In the genomic region with DNA sequence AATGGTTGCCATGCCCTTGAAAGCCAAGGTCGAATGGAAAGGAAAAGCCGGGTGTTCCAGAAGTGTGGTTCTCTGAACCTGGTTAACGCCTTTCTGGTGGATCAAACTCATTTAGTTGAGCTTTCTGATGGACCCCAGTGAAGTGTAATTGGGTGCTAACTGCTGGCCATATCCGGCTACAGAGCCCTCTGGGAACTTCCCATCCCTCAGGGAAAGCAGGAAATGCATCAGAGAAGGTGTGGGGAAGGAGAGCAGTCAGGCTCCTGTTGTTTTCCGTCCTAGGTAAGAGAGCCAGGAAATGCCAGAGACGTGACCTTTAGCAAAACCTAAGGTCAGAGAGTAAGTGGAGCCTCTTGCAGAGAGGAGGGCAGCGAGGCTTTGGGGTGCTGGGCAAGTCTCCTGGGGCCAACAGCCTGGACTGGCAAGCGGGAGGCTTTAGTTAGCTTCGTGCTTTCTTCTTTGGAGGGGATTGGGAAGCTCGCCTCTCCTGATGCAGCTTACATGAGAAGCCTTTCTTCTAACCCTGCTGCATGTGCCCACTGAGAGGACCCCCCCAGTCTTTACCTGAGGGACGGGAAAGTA, we compare ENCODE assay signal across 9 mouse cellular contexts. TPM values are rescaled to one million over a fixed set of nuclear protein-coding genes. Genes with fewer than 3 reads are reported as not detected.
DNase-seq lines count a peak whose midpoint lies in the region; ATAC-seq and TF ChIP-seq lines count a peak whose summit lies in the region.
"Had no signal": no experiment of that assay in that cellular context is flagged by ENCODE, and none has a peak within 500 bp of the region (broad histone marks: within the 10 kb centered on the region; RNA-seq: fewer than 3 reads in every experiment).

No protein-coding gene starts in this region.

- no peak overlapping the region for H3K4me3 ChIP-seq in left cerebral cortex, adult 2 months
- no peak overlapping the region for H3K4me3 ChIP-seq in cortical plate, adult 2 months (ENCODE audit: insufficient read depth, low read length)
- no peak overlapping the region for H3K4me3 ChIP-seq in heart, postnatal 0 days (ENCODE audit: low read depth, low read length)
- no peak overlapping the region for H3K4me3 ChIP-seq in midbrain, embryonic 14.5 days (replicated peaks; ENCODE audit: low read depth, low read length)
- H3K4me3 ChIP-seq: erythroblast, embryonic 14.5 days had no signal

- peak overlapping the region; percentile 76 for H3K27ac ChIP-seq in left cerebral cortex, adult 2 months
- H3K27ac ChIP-seq in cortical plate, adult 2 months (ENCODE audit: insufficient read depth, low read length), result peak overlapping the region; percentile 39
- H3K27ac ChIP-seq in heart, postnatal 0 days (ENCODE audit: low read depth), result peak overlapping the region; percentile 78
- peak overlapping the region; percentile 70 for H3K27ac ChIP-seq in midbrain, embryonic 14.5 days (replicated peaks; ENCODE audit: low read depth, low read length)

- peaks cover 4% of the 10 kb centered on the region; the same call in 1 of the 2 replicates for H3K4me1 ChIP-seq in cortical plate, adult 2 months (ENCODE audit: control insufficient read depth, insufficient read depth, low read length)
- peaks cover 38% of the 10 kb centered on the region for H3K4me1 ChIP-seq in heart, postnatal 0 days (ENCODE audit: control insufficient read depth, insufficient read depth)
- peaks cover 18% of the 10 kb centered on the region for H3K4me1 ChIP-seq in midbrain, embryonic 14.5 days (ENCODE audit: control insufficient read depth, insufficient read depth, low read length)

- TF ChIP-seq EP300 in heart, postnatal 0 days (IDR thresholded peaks at IDR 0.05; ENCODE audit: low read depth), result 0 out of 2 replicates have a peak, but pooled peaks have one; percentile 42

- no peaks in the 10 kb centered on the region for H3K9me3 ChIP-seq in heart, postnatal 0 days (replicated peaks; ENCODE audit: control insufficient read depth, low read length)
- no peaks in the 10 kb centered on the region for H3K9me3 ChIP-seq in midbrain, embryonic 14.5 days (ENCODE audit: control insufficient read depth, low read length)

- no peaks in the 10 kb centered on the region for H3K27me3 ChIP-seq in heart, postnatal 0 days (ENCODE audit: control insufficient read depth, insufficient read depth, low read length)
- no peaks in the 10 kb centered on the region for H3K27me3 ChIP-seq in midbrain, embryonic 14.5 days (ENCODE audit: control insufficient read depth, insufficient read depth, low read length)

- no peak overlapping the region for H3K9ac ChIP-seq in heart, postnatal 0 days (replicated peaks; ENCODE audit: low read depth, low read length)
- H3K9ac ChIP-seq in midbrain, embryonic 14.5 days (replicated peaks; ENCODE audit: low read length), result no peak overlapping the region

- no peak for TF ChIP-seq POLR2A in cortical plate, adult 2 months (IDR thresholded peaks at IDR 0.05; ENCODE audit: extremely low read depth, insufficient read depth, low read length)

- no peak overlapping the region for H3K4me2 ChIP-seq in heart, postnatal 0 days (ENCODE audit: low read depth, low read length)
- H3K4me2 ChIP-seq in midbrain, embryonic 14.5 days (ENCODE audit: low read length), result no peak overlapping the region

- no peak for TF ChIP-seq CTCF in left cerebral cortex, adult 2 months (IDR thresholded peaks at IDR 0.05)
- TF ChIP-seq CTCF in cortical plate, adult 2 months (IDR thresholded peaks at IDR 0.05; ENCODE audit: extremely low read depth, insufficient read depth, low read length), result no peak
- TF ChIP-seq CTCF in heart, postnatal 0 days (IDR thresholded peaks at IDR 0.05; ENCODE audit: low read depth), result no peak

- no peak for DNase-seq in left cerebral cortex, adult 2 months (ENCODE audit: extremely low spot score in 1 of 2, low spot score in 2 of 2)
- no peak for DNase-seq in left cerebral cortex, postnatal 10 days (ENCODE audit: extremely low spot score in 1 of 2, low spot score in 2 of 2)
- no peak for DNase-seq in heart, postnatal 0 days (ENCODE audit: low spot score)
- no peak for DNase-seq in midbrain, embryonic 14.5 days
- DNase-seq in Muller cell, postnatal 12 days (ENCODE audit: inconsistent ontology term), result no peak
- DNase-seq in embryo, embryonic 9.5 days (ENCODE audit: extremely low spot score), result no peak

- intact Hi-C loops in left cerebral cortex, adult 2 months (cut with DNase I), result loop anchor here (5.0 kb wide), 1 partner anchor 55 kb away; no protein-coding TSS in a partner anchor
- intact Hi-C loops in left cerebral cortex, postnatal 10 days (cut with DNase I), result loop anchor here (5.0 kb wide), 1 partner anchor 35 kb away; a partner anchor contains a TSS

- WGBS in heart, postnatal 0 days, result 58% methylated on average over 11 of the region's 11 CpGs
- WGBS in midbrain, embryonic 14.5 days, result 86% methylated on average over 11 of the region's 11 CpGs

- ATAC-seq in heart, postnatal 0 days (ENCODE audit: insufficient read depth, low read depth), result no peak
- no peak for ATAC-seq in midbrain, embryonic 14.5 days (ENCODE audit: low FRiP score, low TSS enrichment)
- no peak for ATAC-seq in erythroid progenitor cell, adult 5-6 weeks (replicated peaks; ENCODE audit: low FRiP score, poor library complexity, severe bottlenecking)

- peaks cover 28% of the 10 kb centered on the region for H3K36me3 ChIP-seq in heart, postnatal 0 days (replicated peaks; ENCODE audit: control insufficient read depth, insufficient read depth, low read length)
- H3K36me3 ChIP-seq in midbrain, embryonic 14.5 days (ENCODE audit: control insufficient read depth, insufficient read depth, low read length), result peaks cover 33% of the 10 kb centered on the region

RNA-seq across cellular contexts. Expression of a gene that starts 32.5 kb away (rescaled TPM):
- total RNA-seq in left cerebral cortex, adult 2 months (2021), result 100 to 1,000 TPM; 198 to 229 TPM
- total RNA-seq in left cerebral cortex, postnatal 10 days (2021), result 100 to 1,000 TPM; 144 to 145 TPM
- 190 and 191 TPM in 2 replicates for polyA plus RNA-seq in cortical plate, adult 2 months (2012; rRNA removed)
- 62.1 and 71.6 TPM in 2 replicates for total RNA-seq in heart, postnatal 0 days (2014; rRNA removed; ENCODE audit: low replicate concordance)
- 36.4 and 38.0 TPM in 2 replicates for polyA plus RNA-seq in heart, postnatal 0 days (2015; fragmentation: Nextera tagmentation; extraction: Ambion mirVana)
- polyA plus RNA-seq in midbrain, embryonic 14.5 days (2014; fragmentation: Nextera tagmentation; extraction: Ambion mirVana), result 48.7 and 58.1 TPM in 2 replicates
- 27.4 and 32.3 TPM in 2 replicates for total RNA-seq in erythroid progenitor cell, adult 5-6 weeks (2015; ENCODE audit: low replicate concordance)
- total RNA-seq in erythroid progenitor cell, adult 5-6 weeks (2017; ENCODE audit: low replicate concordance), result 41.3 and 44.3 TPM in 2 replicates
